Mouse (Mus musculus): ENCODE data around the gene Cyp4f17. TPM values are rescaled to one million over a fixed set of nuclear protein-coding genes. Genes with fewer than 3 reads are reported as not detected.
"Not testable (repeated sequence)": the region's sequence is repeated elsewhere in the genome, so short reads cannot be mapped to it uniquely, and the experiment has no call there.

Cyp4f17 gene
- polyA plus RNA-seq, 1 experiment, result 15.1 TPM

DNA sequence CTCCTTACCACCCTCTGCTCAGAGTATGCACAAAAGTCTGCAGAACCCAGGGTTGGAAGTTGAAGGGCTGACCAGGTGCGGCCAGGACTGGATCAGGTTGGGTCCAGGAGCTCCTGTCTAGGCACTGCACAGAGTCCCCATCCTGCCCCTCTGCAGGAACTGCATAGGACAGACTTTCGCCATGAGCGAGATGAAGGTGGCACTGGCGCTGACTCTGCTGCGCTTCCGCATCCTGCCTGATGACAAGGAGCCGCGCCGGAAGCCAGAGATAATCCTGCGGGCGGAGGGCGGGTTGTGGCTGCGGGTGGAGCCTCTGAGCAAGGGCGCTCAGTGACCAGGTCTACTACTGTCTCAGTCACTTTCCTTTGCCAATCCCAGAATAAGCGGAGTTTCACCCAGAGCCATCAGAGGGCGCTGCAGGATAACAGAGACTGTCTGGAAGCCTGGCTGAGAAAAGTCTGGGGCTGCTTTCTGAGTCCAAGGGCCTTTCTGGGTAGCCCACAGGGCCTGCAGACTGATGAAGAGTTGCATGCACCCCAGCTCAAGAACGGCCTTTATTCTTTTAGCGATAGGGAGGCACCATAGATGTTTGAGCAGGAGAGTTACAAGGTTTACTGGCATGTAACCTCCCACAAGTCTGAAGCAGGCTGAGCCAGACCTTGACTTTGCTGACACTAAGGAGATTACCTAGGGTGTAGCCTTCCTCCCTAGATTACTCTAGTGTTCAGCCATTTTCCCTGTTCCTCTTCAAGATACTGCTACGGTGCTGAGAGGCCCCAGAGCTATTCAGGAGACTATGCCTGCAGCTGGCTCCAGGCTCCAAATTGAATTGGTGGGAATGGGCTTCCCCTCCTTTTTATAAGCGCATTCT, 45.3 kb downstream of the Cyp4f17 start:
- H3K4me3 ChIP-seq (ENCODE audit: insufficient read depth, low read length), result no peak overlapping the region
- no peak overlapping the region for H3K27ac ChIP-seq (ENCODE audit: insufficient read depth, low read length)
- no peak for TF ChIP-seq CTCF (IDR thresholded peaks at IDR 0.05; ENCODE audit: borderline replicate concordance, insufficient read depth, low read length)
- TF ChIP-seq POLR2A (IDR thresholded peaks at IDR 0.05; ENCODE audit: low read depth, low read length), result no peak
- H3K4me1 ChIP-seq (ENCODE audit: control insufficient read depth, insufficient read depth, low read length), result no peaks in the 10 kb centered on the region

DNA sequence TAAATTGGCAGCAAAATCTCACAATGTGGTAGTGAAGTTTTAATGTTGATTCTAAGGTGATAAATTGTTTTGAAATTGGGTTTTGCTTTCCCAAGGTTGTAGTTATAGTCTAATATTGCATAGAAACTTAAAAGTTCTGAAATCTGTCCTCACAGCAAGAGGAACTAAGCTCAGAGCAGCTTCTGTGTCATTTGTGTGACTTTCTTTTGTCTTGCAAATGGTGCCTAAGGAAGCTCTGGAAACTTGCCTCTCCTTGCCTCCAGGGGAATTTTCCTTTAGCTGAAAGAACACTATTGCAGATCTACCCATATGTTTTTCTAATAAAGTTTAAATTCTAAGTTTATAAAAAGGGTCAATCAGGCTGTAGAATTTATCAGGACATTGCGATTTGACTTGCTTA, 47.2 kb downstream of the Cyp4f17 start:
- not testable (repeated sequence) for H3K4me1 ChIP-seq (ENCODE audit: control insufficient read depth, insufficient read depth, low read length); H3K27ac ChIP-seq (ENCODE audit: insufficient read depth, low read length); H3K4me3 ChIP-seq (ENCODE audit: insufficient read depth, low read length)

DNA sequence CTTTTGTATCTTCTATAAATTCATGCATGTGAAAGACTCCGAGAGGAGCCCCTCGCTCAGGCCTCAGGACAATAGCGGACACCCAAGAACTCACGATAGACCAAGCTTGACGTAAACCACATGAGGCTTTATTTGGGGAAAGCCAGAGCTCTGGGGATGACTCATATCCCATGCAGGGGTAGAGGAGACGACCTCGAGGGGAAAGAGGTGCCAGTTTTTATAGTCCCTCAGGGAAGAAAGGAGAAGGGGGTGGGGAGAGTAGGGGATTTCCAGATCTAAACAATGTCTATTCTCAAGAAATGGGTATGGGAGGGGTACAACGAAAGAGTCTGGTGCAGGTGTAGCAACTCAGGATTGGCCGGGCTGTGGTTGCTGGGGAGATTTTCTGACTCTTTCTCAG, 48.5 kb downstream of the Cyp4f17 start:
- H3K4me3 ChIP-seq (ENCODE audit: insufficient read depth, low read length); H3K27ac ChIP-seq (ENCODE audit: insufficient read depth, low read length); H3K4me1 ChIP-seq (ENCODE audit: control insufficient read depth, insufficient read depth, low read length): not testable (repeated sequence)

DNA sequence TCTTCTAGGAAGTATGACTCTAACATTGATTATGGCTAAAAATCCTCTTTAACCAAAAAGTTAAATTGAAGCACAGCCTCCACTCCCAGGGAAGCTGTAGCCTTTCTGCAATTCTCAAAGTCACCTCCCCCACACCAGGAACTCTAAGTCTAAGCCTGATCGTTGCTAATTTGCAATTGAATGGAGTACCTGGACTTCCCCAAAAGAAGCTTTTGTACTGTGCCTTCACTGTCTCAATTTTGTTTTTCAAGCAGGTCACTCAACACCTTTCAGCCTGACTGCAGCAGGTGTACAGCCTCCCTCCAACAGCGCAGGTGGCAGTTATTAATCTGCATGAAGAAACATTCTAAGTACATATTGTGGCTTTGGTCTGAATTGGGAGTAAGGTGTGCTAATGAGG, 57.5 kb downstream of the Cyp4f17 start:
- not testable (repeated sequence) for H3K27ac ChIP-seq (ENCODE audit: insufficient read depth, low read length); H3K4me1 ChIP-seq (ENCODE audit: control insufficient read depth, insufficient read depth, low read length); H3K4me3 ChIP-seq (ENCODE audit: insufficient read depth, low read length)

DNA sequence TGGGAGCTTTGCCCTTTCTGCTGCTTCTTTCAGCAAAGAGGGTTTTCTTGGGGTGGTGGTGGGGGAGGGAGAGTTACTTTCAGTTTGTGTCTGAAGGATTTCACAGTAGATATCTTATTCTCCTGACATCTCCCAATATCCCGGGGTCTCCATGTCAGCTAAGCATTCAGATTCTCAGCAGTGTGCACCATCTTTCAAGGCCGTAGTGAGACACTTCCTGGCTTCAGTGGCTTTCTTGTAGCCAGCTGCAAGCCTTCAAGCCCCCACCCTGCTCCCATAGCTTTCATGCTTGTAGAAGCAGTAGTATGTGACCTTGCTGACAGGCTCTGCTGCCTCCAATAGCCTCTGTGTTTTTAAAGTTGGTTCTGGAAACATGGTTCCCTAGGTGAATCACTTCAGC, 67.4 kb downstream of the Cyp4f17 start:
- not testable (repeated sequence) for H3K27ac ChIP-seq (ENCODE audit: insufficient read depth, low read length)

DNA sequence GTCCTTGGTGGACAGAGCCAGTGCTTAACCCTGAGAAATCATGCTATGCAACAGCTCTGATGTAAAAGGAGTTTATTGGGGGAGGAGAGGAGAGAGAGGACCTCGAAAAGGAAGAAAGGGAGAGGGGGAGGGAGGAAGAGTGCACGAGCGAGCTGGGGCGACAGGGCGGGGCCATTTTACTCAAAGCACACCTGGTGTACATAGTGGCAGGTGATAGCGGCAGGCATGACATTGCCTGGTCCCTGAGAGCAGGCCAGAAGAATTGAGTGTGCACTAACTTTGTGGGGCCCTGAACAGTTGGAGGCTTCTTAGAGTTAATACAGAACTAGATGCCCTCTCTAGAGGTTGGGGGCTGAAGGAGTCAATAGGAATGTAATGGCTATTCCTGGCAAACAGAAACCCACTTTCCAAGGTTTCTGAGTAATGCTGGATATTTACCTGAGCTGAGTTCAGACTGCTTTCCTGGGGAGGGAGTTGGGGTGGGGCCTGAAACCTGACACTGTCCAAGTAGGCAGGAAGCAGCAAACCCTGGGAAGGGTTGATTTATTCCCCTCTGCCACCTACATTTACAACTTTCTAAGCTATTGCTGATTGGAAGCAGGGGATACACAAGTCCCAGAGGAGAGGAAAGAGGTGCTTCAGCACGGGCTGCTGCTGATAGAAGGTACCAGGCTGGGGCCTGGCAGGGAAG, 71.8 kb downstream of the Cyp4f17 start:
- H3K4me3 ChIP-seq (ENCODE audit: insufficient read depth, low read length), result no peak overlapping the region
- H3K27ac ChIP-seq (ENCODE audit: insufficient read depth, low read length), result no peak overlapping the region
- no peak for TF ChIP-seq POLR2A (IDR thresholded peaks at IDR 0.05; ENCODE audit: low read depth, low read length)
- H3K4me1 ChIP-seq (ENCODE audit: control insufficient read depth, insufficient read depth, low read length), result no peaks in the 10 kb centered on the region

More for the DNA sequence above, 67.4 kb downstream of the Cyp4f17 start:
- H3K4me1 ChIP-seq (ENCODE audit: control insufficient read depth, insufficient read depth, low read length); H3K4me3 ChIP-seq (ENCODE audit: insufficient read depth, low read length): not testable (repeated sequence)

Other genes with a start within 250 kb of the Cyp4f17 start
- gene Brd4, start 221.3 kb upstream of the Cyp4f17 start, polyA plus RNA-seq (2011; ENCODE audit: insufficient read length, low read depth, missing spikeins), result 79.6 and 80.7 TPM in 2 replicates
- gene Akap8, start 184.8 kb upstream of the Cyp4f17 start, polyA plus RNA-seq (2011; ENCODE audit: insufficient read length, low read depth, missing spikeins), result 53.2 and 61.9 TPM in 2 replicates
- gene Akap8l, start 155.4 kb upstream of the Cyp4f17 start, polyA plus RNA-seq (2011; ENCODE audit: insufficient read length, low read depth, missing spikeins), result 28.0 and 32.7 TPM in 2 replicates
- gene Wiz, start 116.6 kb upstream of the Cyp4f17 start, polyA plus RNA-seq (2011; ENCODE audit: insufficient read length, low read depth, missing spikeins), result 24.4 and 26.1 TPM in 2 replicates
- gene Rasal3, start 102.5 kb upstream of the Cyp4f17 start, polyA plus RNA-seq (2011; ENCODE audit: insufficient read length, low read depth, missing spikeins), result not detected in 2 replicates
- gene Pglyrp2, start 81.9 kb upstream of the Cyp4f17 start, polyA plus RNA-seq (2011; ENCODE audit: insufficient read length, low read depth, missing spikeins), result not detected in 2 replicates
- gene Cyp4f39, start 53.3 kb upstream of the Cyp4f17 start, polyA plus RNA-seq (2011; ENCODE audit: insufficient read length, low read depth, missing spikeins), result not detected in 2 replicates
- gene Cyp4f16, start 30.5 kb downstream of the Cyp4f17 start, polyA plus RNA-seq (2011; ENCODE audit: insufficient read length, low read depth, missing spikeins), result 31.3 TPM in 2 replicates
- gene Cyp4f37, start 115.3 kb downstream of the Cyp4f17 start, polyA plus RNA-seq (2011; ENCODE audit: insufficient read length, low read depth, missing spikeins), result not detected in 2 replicates
- gene Cyp4f40, start 152.8 kb downstream of the Cyp4f17 start, polyA plus RNA-seq (2011; ENCODE audit: insufficient read length, low read depth, missing spikeins), result not detected in 2 replicates
- gene Cyp4f15, start 179.6 kb downstream of the Cyp4f17 start, polyA plus RNA-seq (2011; ENCODE audit: insufficient read length, low read depth, missing spikeins), result not detected in 2 replicates